Mouse (Mus musculus): Measurements from ENCODE around the gene Dock9. TPM values are rescaled to one million over a fixed set of nuclear protein-coding genes. Genes with fewer than 3 reads are reported as not detected.

The Dock9 gene
- polyA plus RNA-seq, 1 experiment from 2014 or later = 15.8 TPM

DNA sequence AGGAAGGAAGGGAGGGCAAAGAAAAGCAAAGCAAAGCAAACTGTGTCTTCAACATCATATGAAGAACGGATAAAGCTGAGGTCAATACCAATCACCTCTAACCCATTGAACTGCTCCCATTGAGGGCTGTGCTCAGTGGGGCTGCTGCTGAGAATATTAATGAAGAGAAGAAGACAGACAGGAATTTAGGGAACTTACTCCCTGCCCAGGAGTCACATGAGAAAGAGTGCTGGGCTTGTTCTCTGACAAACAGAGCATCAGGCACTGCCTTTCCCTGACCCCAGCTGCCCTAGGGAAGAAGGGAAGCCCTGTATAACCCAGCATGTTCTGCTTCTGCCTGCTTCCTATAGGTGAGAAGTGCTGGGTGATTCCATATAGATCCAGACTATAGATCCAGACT lies 109.5 kb downstream of the Dock9 start:
- H3K9ac ChIP-seq (replicated peaks; ENCODE audit: low read depth, low read length) = no peak overlapping the region
- 25% methylated on average over 1 of the region's 1 CpGs for WGBS
- H3K27me3 ChIP-seq (replicated peaks; ENCODE audit: control insufficient read depth, insufficient read depth, low read length) = no peaks in the 10 kb centered on the region
- no peaks in the 10 kb centered on the region for H3K36me3 ChIP-seq (ENCODE audit: control insufficient read depth, insufficient read depth)
- H3K4me2 ChIP-seq (ENCODE audit: low read length) = no peak overlapping the region
- H3K27ac ChIP-seq (ENCODE audit: low read length) = no peak overlapping the region
- H3K4me1 ChIP-seq (replicated peaks; ENCODE audit: control insufficient read depth, insufficient read depth, low read length) = no peaks in the 10 kb centered on the region
- H3K4me3 ChIP-seq (replicated peaks; ENCODE audit: low read length) = no peak overlapping the region
- ATAC-seq = no peak
- H3K9me3 ChIP-seq (ENCODE audit: control insufficient read depth, low read length) = no peaks in the 10 kb centered on the region

DNA sequence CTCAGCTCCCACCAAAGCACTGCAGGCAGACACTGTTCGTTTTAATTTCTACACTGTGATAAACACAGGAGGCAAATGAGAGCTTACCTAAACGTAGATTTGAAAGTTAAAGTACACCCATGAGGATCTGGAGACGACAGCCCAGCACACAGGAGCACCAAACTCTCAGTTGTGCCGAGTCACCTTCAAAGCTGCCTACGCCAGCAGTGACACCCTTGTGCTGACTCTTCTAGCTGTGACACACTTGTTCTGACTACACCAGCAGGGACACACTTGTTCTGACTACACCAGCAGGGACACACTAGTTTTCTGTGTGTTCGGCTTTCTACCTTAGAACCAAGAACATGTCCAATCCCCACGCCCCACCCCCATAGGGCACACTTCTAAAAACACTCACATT lies 110.4 kb downstream of the Dock9 start:
- no peak overlapping the region for H3K27ac ChIP-seq (ENCODE audit: low read length)
- no peak for ATAC-seq
- 87% methylated on average over 7 of the region's 7 CpGs for WGBS
- H3K4me3 ChIP-seq (replicated peaks; ENCODE audit: low read length) = no peak overlapping the region
- H3K4me2 ChIP-seq (ENCODE audit: low read length) = no peak overlapping the region
- no peaks in the 10 kb centered on the region for H3K36me3 ChIP-seq (ENCODE audit: control insufficient read depth, insufficient read depth)
- no peaks in the 10 kb centered on the region for H3K27me3 ChIP-seq (replicated peaks; ENCODE audit: control insufficient read depth, insufficient read depth, low read length)
- no peak overlapping the region for H3K9ac ChIP-seq (replicated peaks; ENCODE audit: low read depth, low read length)
- no peaks in the 10 kb centered on the region for H3K4me1 ChIP-seq (replicated peaks; ENCODE audit: control insufficient read depth, insufficient read depth, low read length)
- H3K9me3 ChIP-seq (ENCODE audit: control insufficient read depth, low read length) = no peaks in the 10 kb centered on the region

- H3K4me1 ChIP-seq (replicated peaks; ENCODE audit: control insufficient read depth, insufficient read depth, low read length) = no peaks in the 10 kb centered on the region
- no peaks in the 10 kb centered on the region for H3K9me3 ChIP-seq (ENCODE audit: control insufficient read depth, low read length)
- no peak for ATAC-seq
- no peak overlapping the region for H3K4me2 ChIP-seq (ENCODE audit: low read length)
- no peaks in the 10 kb centered on the region for H3K36me3 ChIP-seq (ENCODE audit: control insufficient read depth, insufficient read depth)
- 88% methylated on average over 5 of the region's 5 CpGs for WGBS
- H3K9ac ChIP-seq (replicated peaks; ENCODE audit: low read depth, low read length) = no peak overlapping the region
- H3K27me3 ChIP-seq (replicated peaks; ENCODE audit: control insufficient read depth, insufficient read depth, low read length) = no peaks in the 10 kb centered on the region
- H3K27ac ChIP-seq (ENCODE audit: low read length) = no peak overlapping the region
- H3K4me3 ChIP-seq (replicated peaks; ENCODE audit: low read length) = no peak overlapping the region
Observed at GRCm38 (mm10) chr14:121678913-121679312, 118.7 kb downstream of the Dock9 start.

DNA sequence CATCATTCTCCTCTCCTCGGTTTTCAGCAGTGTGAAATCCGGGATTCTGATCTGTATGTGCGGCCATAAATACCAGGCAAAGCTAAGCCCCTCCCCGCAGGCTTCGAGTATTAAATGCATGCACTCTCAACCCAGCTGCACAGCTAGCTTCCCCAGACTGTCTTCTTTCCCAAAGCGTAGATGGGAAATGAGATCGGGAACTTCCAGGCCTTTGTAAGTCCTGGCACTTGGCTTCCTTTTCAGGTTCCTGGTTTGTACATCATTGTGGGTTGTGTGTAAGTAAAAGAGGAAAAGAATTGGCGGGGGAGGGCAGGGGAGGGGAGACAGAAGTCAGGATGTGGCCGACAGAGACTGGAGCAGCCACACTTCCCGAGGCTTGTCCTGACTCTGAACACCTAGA lies 119.2 kb downstream of the Dock9 start:
- Histone ChIP-seq H3K27me3 (replicated peaks; ENCODE audit: control insufficient read depth, insufficient read depth, low read length) (no peaks in the 10 kb centered on the region), H3K9me3 (ENCODE audit: control insufficient read depth, low read length) (no peaks in the 10 kb centered on the region), H3K4me2 (ENCODE audit: low read length) (no peak overlapping the region), H3K4me3 (replicated peaks; ENCODE audit: low read length) (no peak overlapping the region), H3K4me1 (replicated peaks; ENCODE audit: control insufficient read depth, insufficient read depth, low read length) (no peaks in the 10 kb centered on the region), H3K27ac (ENCODE audit: low read length) (no peak overlapping the region), H3K36me3 (ENCODE audit: control insufficient read depth, insufficient read depth) (no peaks in the 10 kb centered on the region), H3K9ac (replicated peaks; ENCODE audit: low read depth, low read length) (no peak overlapping the region)
- 77% methylated on average over 10 of the region's 10 CpGs for WGBS
- no peak for ATAC-seq

DNA sequence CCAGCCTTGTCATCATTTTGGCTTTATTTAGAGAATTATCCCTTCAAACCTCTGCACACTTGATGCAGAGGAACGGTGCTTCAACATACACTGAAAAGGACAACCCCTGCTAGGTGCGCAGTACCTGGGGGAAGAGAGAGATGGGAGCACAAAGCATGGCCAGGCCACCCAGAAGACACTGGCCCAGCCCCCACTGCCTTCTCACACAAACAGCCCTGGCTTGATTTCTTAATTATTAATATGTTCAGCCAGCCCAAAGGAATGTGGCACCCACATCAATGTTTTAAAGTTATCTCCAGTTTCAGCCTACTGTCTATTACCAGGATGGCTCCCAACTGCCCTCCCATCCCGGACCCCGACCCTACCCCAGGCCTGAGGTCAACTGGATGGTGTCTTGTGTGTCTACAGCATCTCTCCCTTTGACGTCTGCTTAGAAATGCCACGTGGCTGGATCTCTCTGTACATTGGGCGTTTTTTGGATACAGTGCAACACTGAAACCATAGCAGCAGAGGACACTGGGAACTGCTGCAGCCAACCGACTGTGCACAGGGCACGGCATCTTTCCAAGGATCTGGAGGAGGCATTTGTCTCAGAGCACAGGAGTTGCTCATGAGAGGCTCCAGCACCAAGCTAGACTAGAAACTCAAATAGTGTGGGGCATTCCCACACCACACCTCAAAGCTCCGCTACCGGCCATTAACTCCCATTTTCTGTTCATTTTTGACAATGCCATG lies 120.9 kb downstream of the Dock9 start:
- Histone ChIP-seq H3K4me2 (ENCODE audit: low read length) (no peak overlapping the region), H3K9ac (replicated peaks; ENCODE audit: low read depth, low read length) (no peak overlapping the region), H3K36me3 (ENCODE audit: control insufficient read depth, insufficient read depth) (no peaks in the 10 kb centered on the region), H3K4me3 (replicated peaks; ENCODE audit: low read length) (no peak overlapping the region), H3K9me3 (ENCODE audit: control insufficient read depth, low read length) (no peaks in the 10 kb centered on the region), H3K27ac (ENCODE audit: low read length) (no peak overlapping the region), H3K27me3 (replicated peaks; ENCODE audit: control insufficient read depth, insufficient read depth, low read length) (no peaks in the 10 kb centered on the region), H3K4me1 (replicated peaks; ENCODE audit: control insufficient read depth, insufficient read depth, low read length) (no peaks in the 10 kb centered on the region)
- ATAC-seq = no peak
- WGBS = 93% methylated on average over 11 of the region's 11 CpGs

- Histone ChIP-seq H3K27me3 (replicated peaks; ENCODE audit: control insufficient read depth, insufficient read depth, low read length) (no peaks in the 10 kb centered on the region), H3K9ac (replicated peaks; ENCODE audit: low read depth, low read length) (no peak overlapping the region), H3K9me3 (ENCODE audit: control insufficient read depth, low read length) (no peaks in the 10 kb centered on the region), H3K4me1 (replicated peaks; ENCODE audit: control insufficient read depth, insufficient read depth, low read length) (no peaks in the 10 kb centered on the region), H3K4me2 (ENCODE audit: low read length) (no peak overlapping the region), H3K27ac (ENCODE audit: low read length) (no peak overlapping the region), H3K4me3 (replicated peaks; ENCODE audit: low read length) (no peak overlapping the region), H3K36me3 (ENCODE audit: control insufficient read depth, insufficient read depth) (no peaks in the 10 kb centered on the region)
- ATAC-seq = no peak
Observed at GRCm38 (mm10) chr14:121676121-121676591, 121.5 kb downstream of the Dock9 start.

DNA sequence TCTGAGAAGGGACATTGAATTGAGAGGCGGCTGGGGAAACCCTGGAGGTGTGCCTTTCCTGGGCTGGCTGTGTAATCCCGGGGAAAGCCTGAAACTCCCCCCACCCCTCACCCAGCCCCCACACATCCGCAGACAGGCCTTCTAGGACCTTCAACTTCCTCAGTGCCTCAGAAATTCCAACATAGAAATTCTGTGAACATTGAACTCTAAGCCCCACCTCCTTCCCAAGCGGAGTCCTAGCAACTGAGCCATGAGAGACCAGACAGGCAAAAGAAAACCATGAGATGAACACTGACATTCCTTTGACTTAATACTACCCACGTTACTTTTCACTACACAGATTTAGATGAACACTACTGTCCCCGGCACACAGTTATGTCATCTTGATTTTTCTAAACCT lies 122.1 kb downstream of the Dock9 start:
- Histone ChIP-seq H3K36me3 (ENCODE audit: control insufficient read depth, insufficient read depth) (no peaks in the 10 kb centered on the region), H3K27me3 (replicated peaks; ENCODE audit: control insufficient read depth, insufficient read depth, low read length) (no peaks in the 10 kb centered on the region), H3K27ac (ENCODE audit: low read length) (no peak overlapping the region), H3K4me1 (replicated peaks; ENCODE audit: control insufficient read depth, insufficient read depth, low read length) (no peaks in the 10 kb centered on the region), H3K4me3 (replicated peaks; ENCODE audit: low read length) (no peak overlapping the region), H3K9me3 (ENCODE audit: control insufficient read depth, low read length) (no peaks in the 10 kb centered on the region), H3K4me2 (ENCODE audit: low read length) (no peak overlapping the region), H3K9ac (replicated peaks; ENCODE audit: low read depth, low read length) (no peak overlapping the region)
- ATAC-seq = no peak
- 27% methylated on average over 6 of the region's 6 CpGs for WGBS

- Histone ChIP-seq H3K4me2 (ENCODE audit: low read length) (no peak overlapping the region), H3K4me3 (replicated peaks; ENCODE audit: low read length) (no peak overlapping the region), H3K9me3 (ENCODE audit: control insufficient read depth, low read length) (no peaks in the 10 kb centered on the region), H3K9ac (replicated peaks; ENCODE audit: low read depth, low read length) (no peak overlapping the region), H3K4me1 (replicated peaks; ENCODE audit: control insufficient read depth, insufficient read depth, low read length) (no peaks in the 10 kb centered on the region), H3K36me3 (ENCODE audit: control insufficient read depth, insufficient read depth) (no peaks in the 10 kb centered on the region), H3K27me3 (replicated peaks; ENCODE audit: control insufficient read depth, insufficient read depth, low read length) (no peaks in the 10 kb centered on the region), H3K27ac (ENCODE audit: low read length) (no peak overlapping the region)
- no peak for ATAC-seq
- 62% methylated on average over 3 of the region's 3 CpGs for WGBS
Observed at GRCm38 (mm10) chr14:121675146-121675545, 122.5 kb downstream of the Dock9 start.

DNA sequence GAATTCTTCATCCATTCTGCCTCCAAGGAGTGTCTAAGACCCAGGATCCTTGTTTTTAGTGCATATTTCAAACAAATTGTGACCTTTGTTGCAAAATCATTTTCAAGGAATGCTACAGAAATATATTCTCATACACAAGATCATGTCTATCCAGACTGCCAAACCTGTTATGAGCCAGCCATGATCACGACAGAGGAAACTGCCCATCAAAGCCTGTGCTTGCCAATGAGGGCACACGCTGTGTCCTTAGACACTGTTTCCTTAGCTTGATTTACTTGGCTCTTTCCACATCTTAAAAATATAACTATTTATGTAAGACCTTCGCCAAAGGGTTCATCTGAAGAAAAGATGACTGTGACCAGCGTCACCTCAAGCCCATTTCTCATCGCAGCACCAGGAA lies 127.6 kb downstream of the Dock9 start:
- Histone ChIP-seq H3K27ac (ENCODE audit: low read length) (no peak overlapping the region), H3K4me3 (replicated peaks; ENCODE audit: low read length) (no peak overlapping the region), H3K9me3 (ENCODE audit: control insufficient read depth, low read length) (no peaks in the 10 kb centered on the region), H3K4me2 (ENCODE audit: low read length) (no peak overlapping the region), H3K27me3 (replicated peaks; ENCODE audit: control insufficient read depth, insufficient read depth, low read length) (no peaks in the 10 kb centered on the region), H3K4me1 (replicated peaks; ENCODE audit: control insufficient read depth, insufficient read depth, low read length) (no peaks in the 10 kb centered on the region), H3K36me3 (ENCODE audit: control insufficient read depth, insufficient read depth) (no peaks in the 10 kb centered on the region), H3K9ac (replicated peaks; ENCODE audit: low read depth, low read length) (no peak overlapping the region)
- WGBS = 89% methylated on average over 5 of the region's 5 CpGs
- ATAC-seq = no peak

Measured in forebrain, embryonic 16.5 days (tissue).